Mouse (Mus musculus): ENCODE measurements around the gene Evi5l. TPM values are rescaled to one million over a fixed set of nuclear protein-coding genes. Genes with fewer than 3 reads are reported as not detected.

Evi5l gene
- polyA plus RNA-seq, 1 experiment, result 41.1 TPM

Other genes with a start within 250 kb of the Evi5l start
- gene Cd209b, start 239.7 kb upstream of the Evi5l start, polyA plus RNA-seq (2012; rRNA removed), result 1.4 and 1.9 TPM in 2 replicates
- 0.67 and 1.1 TPM in 2 replicates for gene Cd209c, start 211.8 kb upstream of the Evi5l start, polyA plus RNA-seq (2012; rRNA removed)
- 7.2 and 11.4 TPM in 2 replicates for gene Cd209f, start 60.7 kb upstream of the Evi5l start, polyA plus RNA-seq (2012; rRNA removed)
- gene Cd209g, start 32.5 kb upstream of the Evi5l start, polyA plus RNA-seq (2012; rRNA removed), result 7.3 and 10.9 TPM in 2 replicates
- 0.09 and 0.12 TPM in 2 replicates for gene Prr36, start 50.9 kb downstream of the Evi5l start, polyA plus RNA-seq (2012; rRNA removed)
- 4.1 and 4.3 TPM in 2 replicates for gene Lrrc8e, start 60.3 kb downstream of the Evi5l start, polyA plus RNA-seq (2012; rRNA removed)
- 27.6 and 28.2 TPM in 2 replicates for gene Map2k7, start 72.2 kb downstream of the Evi5l start, polyA plus RNA-seq (2012; rRNA removed)
- gene Gm49320, start 72.3 kb downstream of the Evi5l start, polyA plus RNA-seq (2012; rRNA removed), result 1.3 and 1.9 TPM in 2 replicates
- gene Tgfbr3l, start 81.6 kb downstream of the Evi5l start, polyA plus RNA-seq (2012; rRNA removed), result 9.0 and 10.7 TPM in 2 replicates
- gene Snapc2, start 86.5 kb downstream of the Evi5l start, polyA plus RNA-seq (2012; rRNA removed), result 47.0 and 48.2 TPM in 2 replicates
- 23.9 and 35.3 TPM in 2 replicates for gene Ctxn1, start 92.7 kb downstream of the Evi5l start, polyA plus RNA-seq (2012; rRNA removed)
- 51.3 and 74.6 TPM in 2 replicates for gene Timm44, start 109.3 kb downstream of the Evi5l start, polyA plus RNA-seq (2012; rRNA removed)
- 5.3 and 6.9 TPM in 2 replicates for gene Ccl25, start 158.6 kb downstream of the Evi5l start, polyA plus RNA-seq (2012; rRNA removed)
- 29.8 and 38.8 TPM in 2 replicates for gene Elavl1, start 158.8 kb downstream of the Evi5l start, polyA plus RNA-seq (2012; rRNA removed)